Mouse (Mus musculus) MEL (cell line): ENCODE results near the gene Ccdc40. TPM values are rescaled to one million over a fixed set of nuclear protein-coding genes. Genes with fewer than 3 reads are reported as not detected.
A peak's percentile ranks its signal among the peaks of the same experiment; 100 is the strongest.

Experiments used
- DNase-seq: peaks from one replicate; pipeline ENCODE4 v3.0.0; 2011; ENCODE audit warnings: low read depth, low spot score
- H3K27ac ChIP-seq: 2 replicates; pipeline ENCODE4 v1.5.1; 2012; ENCODE audit warnings: low read depth, mild to moderate bottlenecking, control low read depth, low read length, moderate library complexity; ENCODE audit not compliant: control insufficient read depth
- H3K27me3 ChIP-seq, 2 experiments: fragments of 150-350 bp in 1 of 2; sonication (generic) in 1 of 2; 2 replicates each; pipeline ENCODE4 v1.6.1; 2012; ENCODE audit warnings: low read length in 2 of 2, mild to moderate bottlenecking in 2 of 2, improper control_type of control experiment in 1 of 2, moderate library complexity in 1 of 2; ENCODE audit not compliant: insufficient read depth in 2 of 2, control insufficient read depth in 1 of 2
- H3K36me3 ChIP-seq, 2 experiments: 2 replicates each; pipeline ENCODE4 v1.6.1; 2012 to 2014; ENCODE audit warnings: low read length in 2 of 2, improper control_type of control experiment in 1 of 2, inconsistent platforms in 1 of 2, mild to moderate bottlenecking in 1 of 2; ENCODE audit not compliant: insufficient read depth in 2 of 2, control insufficient read depth in 1 of 2
- H3K4me1 ChIP-seq, 2 experiments: fragments of 150-350 bp in 1 of 2; sonication (generic) in 1 of 2; 2 replicates each; pipeline ENCODE4 v1.6.1; 2012; ENCODE audit warnings: low read length in 2 of 2, improper control_type of control experiment in 1 of 2, mild to moderate bottlenecking in 1 of 2; ENCODE audit not compliant: insufficient read depth in 2 of 2, control insufficient read depth in 1 of 2
- H3K4me3 ChIP-seq, 2 experiments: fragments of 150-350 bp in 1 of 2; sonication (generic) in 1 of 2; 2 replicates each; pipeline ENCODE4 v1.5.1; 2012; ENCODE audit warnings: low read depth in 2 of 2, low read length in 2 of 2, mild to moderate bottlenecking in 2 of 2, moderate library complexity in 2 of 2, control low read depth in 1 of 2, improper control_type of control experiment in 1 of 2; ENCODE audit not compliant: control insufficient read depth in 1 of 2, insufficient read depth in 1 of 2
- H3K79me2 ChIP-seq: 2 replicates; pipeline ENCODE4 v1.6.1; 2012; ENCODE audit warnings: mild to moderate bottlenecking, low read length, moderate library complexity; ENCODE audit not compliant: control insufficient read depth, poor library complexity, insufficient read depth
- H3K9ac ChIP-seq: 2 replicates; pipeline ENCODE4 v1.6.1; 2012; ENCODE audit warnings: low read depth, mild to moderate bottlenecking, control low read depth, low read length, moderate library complexity; ENCODE audit not compliant: control insufficient read depth, poor library complexity, severe bottlenecking
- H3K9me3 ChIP-seq: fragments of 150-350 bp; sonication (generic); replicated peaks from 2 replicates; pipeline ENCODE4 v1.6.1; 2012; ENCODE audit warnings: mild to moderate bottlenecking, low read length, improper control_type of control experiment, moderate library complexity; ENCODE audit not compliant: insufficient read depth
- BHLHE40 ChIP-seq: IDR thresholded peaks from 2 replicates; pipeline ENCODE4 v1.6.1; 2012; ENCODE audit warnings: low read depth, mild to moderate bottlenecking, inconsistent platforms, low read length, improper control_type of control experiment, borderline replicate concordance
- CHD1 ChIP-seq: IDR thresholded peaks from 2 replicates; pipeline ENCODE4 v1.6.1; 2012; ENCODE audit warnings: low read depth, mild to moderate bottlenecking, inconsistent platforms, low read length, improper control_type of control experiment
- CHD2 ChIP-seq: IDR thresholded peaks from 2 replicates; pipeline ENCODE4 v1.6.1; 2011; ENCODE audit warnings: low read length, improper control_type of control experiment
- CTCF ChIP-seq, 3 experiments: IDR thresholded peaks in 2 of 3; conservative IDR thresholded peaks in 1 of 3; 2 replicates each; pipeline ENCODE4 v1.5.1; 2011 to 2012; ENCODE audit warnings: low read length in 3 of 3, low read depth in 2 of 3, mild to moderate bottlenecking in 2 of 3, improper control_type of control experiment in 1 of 3, inconsistent platforms in 1 of 3, mixed read lengths in 1 of 3, moderate library complexity in 1 of 3; ENCODE audit not compliant: control insufficient read depth in 1 of 3, insufficient read depth in 1 of 3, poor library complexity in 1 of 3, severe bottlenecking in 1 of 3
- ELF1 ChIP-seq: IDR thresholded peaks from 2 replicates; pipeline ENCODE4 v1.6.1; 2014; ENCODE audit warnings: low read depth, mild to moderate bottlenecking, inconsistent platforms, low read length, improper control_type of control experiment, moderate library complexity
- EP300 ChIP-seq, 2 experiments: IDR thresholded peaks; 2 replicates each; pipeline ENCODE4 v1.6.1; 2011; ENCODE audit warnings: improper control_type of control experiment in 2 of 2, low read length in 2 of 2, low read depth in 1 of 2, mild to moderate bottlenecking in 1 of 2
- ETS1 ChIP-seq: IDR thresholded peaks from 2 replicates; pipeline ENCODE4 v1.6.1; 2012; ENCODE audit warnings: low read depth, mild to moderate bottlenecking, inconsistent platforms, low read length, improper control_type of control experiment, moderate library complexity
- GABPA ChIP-seq: IDR thresholded peaks from 2 replicates; pipeline ENCODE4 v1.6.1; 2012; ENCODE audit warnings: low read depth, mild to moderate bottlenecking, inconsistent platforms, low read length, improper control_type of control experiment, moderate library complexity
- GATA1 ChIP-seq: IDR thresholded peaks from 2 replicates; pipeline ENCODE4 v1.6.1; 2011; ENCODE audit warnings: low read depth, low read length, improper control_type of control experiment
- HCFC1 ChIP-seq: IDR thresholded peaks from 2 replicates; pipeline ENCODE4 v1.6.1; 2012; ENCODE audit warnings: low read depth, mild to moderate bottlenecking, inconsistent platforms, low read length, improper control_type of control experiment, moderate library complexity
- JUND ChIP-seq: IDR thresholded peaks from 2 replicates; pipeline ENCODE4 v1.6.1; 2011; ENCODE audit warnings: low read depth, mild to moderate bottlenecking, improper control_type of control experiment, low read length
- KAT2A ChIP-seq: conservative IDR thresholded peaks from 2 replicates; pipeline ENCODE4 v1.6.1; 2012; ENCODE audit warnings: low read depth, low read length, improper control_type of control experiment, inconsistent platforms
- MAFK ChIP-seq: IDR thresholded peaks from 2 replicates; pipeline ENCODE4 v1.6.1; 2011; ENCODE audit warnings: low read depth, mild to moderate bottlenecking, low read length, improper control_type of control experiment, borderline replicate concordance
- MAX ChIP-seq: IDR thresholded peaks from 2 replicates; pipeline ENCODE4 v1.6.1; 2011; ENCODE audit warnings: low read length, improper control_type of control experiment
- MAZ ChIP-seq: IDR thresholded peaks from 2 replicates; pipeline ENCODE4 v1.6.1; 2012; ENCODE audit warnings: low read depth, mild to moderate bottlenecking, inconsistent platforms, low read length, improper control_type of control experiment
- MYC ChIP-seq: IDR thresholded peaks from 2 replicates; pipeline ENCODE4 v1.6.1; 2011; ENCODE audit warnings: low read depth, mild to moderate bottlenecking, low read length, improper control_type of control experiment, moderate library complexity
- NELFE ChIP-seq: IDR thresholded peaks from 2 replicates; pipeline ENCODE4 v1.6.1; 2011; ENCODE audit warnings: low read depth, low read length, improper control_type of control experiment
- NRF1 ChIP-seq: IDR thresholded peaks from 2 replicates; pipeline ENCODE4 v1.6.1; 2014; ENCODE audit warnings: low read depth, mild to moderate bottlenecking, inconsistent platforms, low read length, improper control_type of control experiment, moderate library complexity; ENCODE audit not compliant: poor library complexity, insufficient read depth, severe bottlenecking
- POLR2A ChIP-seq, 2 experiments: IDR thresholded peaks; 2 replicates each; pipeline ENCODE4 v1.6.1; 2011 to 2012; ENCODE audit warnings: low read length in 2 of 2, mild to moderate bottlenecking in 2 of 2, control low read depth in 1 of 2, improper control_type of control experiment in 1 of 2, low read depth in 1 of 2, moderate library complexity in 1 of 2; ENCODE audit not compliant: control insufficient read depth in 1 of 2, insufficient read depth in 1 of 2, poor library complexity in 1 of 2
- POLR2AphosphoS2 ChIP-seq: IDR thresholded peaks from 2 replicates; pipeline ENCODE4 v1.6.1; 2011; ENCODE audit warnings: low read length, improper control_type of control experiment
- POLR2AphosphoS5 ChIP-seq: IDR thresholded peaks from 2 replicates; pipeline ENCODE4 v1.6.1; 2012; ENCODE audit warnings: low read depth, borderline replicate concordance, mild to moderate bottlenecking, inconsistent platforms, low read length, moderate library complexity, mixed read lengths
- RCOR1 ChIP-seq: IDR thresholded peaks from 2 replicates; pipeline ENCODE4 v1.6.1; 2012; ENCODE audit warnings: low read depth, mild to moderate bottlenecking, inconsistent platforms, low read length, improper control_type of control experiment
- SIN3A ChIP-seq: IDR thresholded peaks from 2 replicates; pipeline ENCODE4 v1.6.1; 2012; ENCODE audit warnings: low read length, improper control_type of control experiment, inconsistent platforms
- TAL1 ChIP-seq: IDR thresholded peaks from 2 replicates; pipeline ENCODE4 v1.6.1; 2012; ENCODE audit warnings: mild to moderate bottlenecking, inconsistent platforms, low read length, moderate library complexity, mixed read lengths
- TBP ChIP-seq: IDR thresholded peaks from 2 replicates; pipeline ENCODE4 v1.8.0; 2011; ENCODE audit warnings: low read depth, low read length, improper control_type of control experiment
- TCF12 ChIP-seq: IDR thresholded peaks from 2 replicates; pipeline ENCODE4 v1.6.1; 2014; ENCODE audit warnings: low read depth, mild to moderate bottlenecking, inconsistent platforms, low read length, improper control_type of control experiment, moderate library complexity
- UBTF ChIP-seq: IDR thresholded peaks from 2 replicates; pipeline ENCODE4 v1.6.1; 2012; ENCODE audit warnings: low read depth, mild to moderate bottlenecking, inconsistent platforms, low read length, improper control_type of control experiment, moderate library complexity, borderline replicate concordance; ENCODE audit not compliant: insufficient read depth
- USF1 ChIP-seq: IDR thresholded peaks from 2 replicates; pipeline ENCODE4 v1.6.1; 2014; ENCODE audit warnings: low read depth, mild to moderate bottlenecking, inconsistent platforms, low read length, improper control_type of control experiment, moderate library complexity
- USF2 ChIP-seq, 2 experiments: IDR thresholded peaks; 2 replicates each; pipeline ENCODE4 v1.6.1; 2011 to 2012; ENCODE audit warnings: improper control_type of control experiment in 2 of 2, low read length in 2 of 2, borderline replicate concordance in 1 of 2, inconsistent platforms in 1 of 2, low read depth in 1 of 2, mild to moderate bottlenecking in 1 of 2; ENCODE audit not compliant: insufficient read depth in 1 of 2
- ZC3H11A ChIP-seq: IDR thresholded peaks from 2 replicates; pipeline ENCODE4 v1.6.1; 2012; ENCODE audit warnings: low read depth, mild to moderate bottlenecking, inconsistent platforms, low read length, improper control_type of control experiment
- ZKSCAN1 ChIP-seq: IDR thresholded peaks from 2 replicates; pipeline ENCODE4 v1.6.1; 2012; ENCODE audit warnings: low read depth, mild to moderate bottlenecking, inconsistent platforms, low read length, improper control_type of control experiment, moderate library complexity
- ZMIZ1 ChIP-seq: IDR thresholded peaks from 2 replicates; pipeline ENCODE4 v1.6.1; 2012; ENCODE audit warnings: low read depth, mild to moderate bottlenecking, inconsistent platforms, low read length, improper control_type of control experiment, moderate library complexity
- ZNF384 ChIP-seq: IDR thresholded peaks from 2 replicates; pipeline ENCODE4 v1.6.1; 2012; ENCODE audit warnings: low read depth, mild to moderate bottlenecking, inconsistent platforms, low read length, improper control_type of control experiment
- polyA plus RNA-seq, 2 experiments: library from polyadenylated mRNA; stranded (reverse) in 1 of 2; unstranded in 1 of 2; fragments of >175 nt in 1 of 2; fragments of >200 nt in 1 of 2; gene quantifications; 2 replicates each; pipeline versions ENCODE4 v1.2.1 to v1.2.4; 2012; ENCODE audit warnings: low replicate concordance in 2 of 2, low read depth in 1 of 2; ENCODE audit not compliant: insufficient read length in 2 of 2, insufficient read depth in 1 of 2, missing spikeins in 1 of 2
- total RNA-seq: library from RNA; depleted of rRNA; stranded (reverse); fragments of 300-350 nt; gene quantifications from 2 replicates; pipeline ENCODE4 v1.2.3, GENCODE M21; 2012

The Ccdc40 gene
- total and polyA plus RNA-seq, 3 experiments: 0.46 to 1.9 TPM; not detected in 1

DNA sequence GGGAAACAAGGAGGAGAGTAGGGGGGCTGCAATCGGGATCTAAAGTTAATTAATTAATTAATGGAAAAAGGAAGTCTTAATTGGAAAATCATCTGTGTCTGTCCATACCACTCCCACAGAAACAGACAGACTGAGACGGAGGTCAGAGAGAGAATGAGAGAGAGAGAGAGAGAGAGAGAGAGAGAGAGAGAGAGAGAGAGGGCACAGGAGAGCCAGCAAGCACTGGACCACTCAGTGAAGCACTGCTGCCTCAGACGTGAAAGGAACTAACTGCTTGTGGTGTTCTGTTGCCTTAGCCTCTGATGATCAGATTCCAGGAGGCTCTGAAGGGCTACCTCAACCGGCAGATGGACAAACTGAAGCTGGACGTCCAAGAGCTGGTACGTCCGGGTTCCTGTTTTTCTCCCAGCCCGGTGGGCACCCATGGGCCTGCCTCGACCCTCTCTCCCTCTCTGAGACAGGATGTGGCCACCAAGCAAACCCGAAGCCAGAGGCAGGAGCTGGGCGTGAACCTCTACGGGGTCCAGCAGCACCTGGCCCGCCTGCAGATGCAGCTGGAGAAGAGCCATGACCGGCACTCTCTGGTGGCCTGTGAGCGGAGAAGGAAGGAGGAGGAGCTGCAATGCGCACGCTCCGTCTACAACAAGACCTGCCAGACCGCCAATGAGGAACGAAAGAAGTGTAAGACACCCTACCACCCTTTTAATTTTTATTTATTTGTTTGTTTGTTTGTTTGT is 9.4 kb downstream of the Ccdc40 start (continued):
- TF ChIP-seq CTCF (IDR thresholded peaks at IDR 0.05 in 2 of 3, conservative IDR thresholded peaks at IDR 0.05 in 1 of 3; ENCODE audit: control insufficient read depth in 1 of 3, insufficient read depth in 1 of 3, low read depth in 2 of 3, low read length in 3 of 3, poor library complexity in 1 of 3, severe bottlenecking in 1 of 3): no peak
- no peak; the same call in 1 of the 2 replicates for TF ChIP-seq TCF12

DNA sequence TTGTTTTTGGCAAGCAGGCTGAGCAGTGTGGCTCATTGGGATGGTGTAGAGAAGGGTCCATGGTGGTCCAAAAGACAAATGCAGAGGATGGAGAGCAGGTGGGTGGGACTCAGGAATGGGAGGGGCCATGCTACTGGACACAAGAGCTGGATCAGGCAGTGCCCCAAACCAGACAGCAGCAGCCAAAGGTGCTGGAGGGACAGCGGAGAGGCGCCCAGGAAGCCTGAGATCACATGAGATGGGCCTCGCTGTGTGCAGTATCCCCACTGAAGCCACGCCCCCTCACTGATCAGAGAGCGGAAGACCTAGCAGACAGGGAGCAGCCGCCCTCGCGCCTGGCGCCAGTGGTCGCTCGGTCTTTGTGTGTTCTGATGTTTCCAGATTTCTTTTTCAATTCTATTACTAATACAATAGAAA is 9.9 kb downstream of the Ccdc40 start:
- Histone ChIP-seq H3K9me3 (no peaks in the 10 kb centered on the region), H3K27ac (peak overlapping the region; percentile 59), H3K27me3 (peaks cover 0 to 2% of the 10 kb centered on the region in 2 experiments; a peak in 1 of 4 replicates), H3K4me1 (peaks cover 3 to 16% of the 10 kb centered on the region in 2 experiments; a peak in 3 of 4 replicates), H3K36me3 (peaks cover 0 to 8% of the 10 kb centered on the region in 2 experiments; a peak in 2 of 4 replicates), H3K79me2 (no peaks in the 10 kb centered on the region; the same call in 1 of the 2 replicates), H3K4me3 (peak overlapping the region; percentile 73 to 91), H3K9ac (peak overlapping the region; percentile 79)
- DNase-seq: peak; percentile 94
- TF ChIP-seq CHD2 (no peak), USF1 (peak; percentile 68), KAT2A (no peak), POLR2A (IDR thresholded peaks at IDR 0.05; ENCODE audit: control insufficient read depth in 1 of 2, insufficient read depth in 1 of 2, low read depth in 1 of 2, low read length in 2 of 2, poor library complexity in 1 of 2) (peak in 1 of 2 experiments; percentile 81; a peak in 3 of 4 replicates), GABPA (no peak), ELF1 (peak; percentile 56; the same call in 1 of the 2 replicates), TAL1 (no peak), HCFC1 (peak; percentile 10), MAX (no peak; the same call in 1 of the 2 replicates), ZMIZ1 (peak; percentile 55; the same call in 1 of the 2 replicates), GATA1 (no peak), MAFK (no peak), JUND (no peak), NELFE (peak; percentile 55; the same call in 1 of the 2 replicates), USF2 (IDR thresholded peaks at IDR 0.05; ENCODE audit: borderline replicate concordance in 1 of 2, insufficient read depth in 1 of 2, low read depth in 1 of 2, low read length in 2 of 2) (no peak), POLR2AphosphoS2 (no peak), BHLHE40 (no peak; the same call in 1 of the 2 replicates), MAZ (0 out of 2 replicates have a peak, but pooled peaks have one; percentile 25), EP300 (IDR thresholded peaks at IDR 0.05; ENCODE audit: low read depth in 1 of 2, low read length in 2 of 2) (no peak), ETS1 (peak; percentile 20; the same call in 1 of the 2 replicates), ZKSCAN1 (no peak), NRF1 (no peak), ZC3H11A (no peak), RCOR1 (no peak), UBTF (no peak), TBP (peak; percentile 68; the same call in 1 of the 2 replicates), CTCF (IDR thresholded peaks at IDR 0.05 in 2 of 3, conservative IDR thresholded peaks at IDR 0.05 in 1 of 3; ENCODE audit: control insufficient read depth in 1 of 3, insufficient read depth in 1 of 3, low read depth in 2 of 3, low read length in 3 of 3, poor library complexity in 1 of 3, severe bottlenecking in 1 of 3) (no peak), POLR2AphosphoS5 (no peak), MYC (no peak), CHD1 (no peak), SIN3A (peak; percentile 76; the same call in 1 of the 2 replicates), ZNF384 (no peak)
